Mouse (Mus musculus) ES-E14 (cell line): Measurements from ENCODE around the gene Dbh.

ENCODE experiments used
- HCFC1 ChIP-seq: IDR thresholded peaks from 2 replicates; pipeline ENCODE4 v1.6.1; 2012; ENCODE audit warnings: low read length, inconsistent platforms, borderline replicate concordance; ENCODE audit not compliant: insufficient read depth
- ZC3H11A ChIP-seq: IDR thresholded peaks from 2 replicates; pipeline ENCODE4 v1.6.1; 2012; ENCODE audit warnings: low read depth, mild to moderate bottlenecking, inconsistent platforms, low read length, borderline replicate concordance

- TF ChIP-seq HCFC1: no peak
- no peak for TF ChIP-seq ZC3H11A
These were observed 22.9 kb upstream of the Dbh start, which contains the start of gene Fam163b for GRCm38 (mm10) chr2:27141950-27142693.
